Mouse (Mus musculus): ENCODE measurements around the gene Bcl2l13. TPM values are rescaled to one million over a fixed set of nuclear protein-coding genes. Genes with fewer than 3 reads are reported as not detected.

Bcl2l13 gene
- total and polyA plus RNA-seq, 3 experiments: 24.6 to 46.6 (median 25.5) TPM

DNA sequence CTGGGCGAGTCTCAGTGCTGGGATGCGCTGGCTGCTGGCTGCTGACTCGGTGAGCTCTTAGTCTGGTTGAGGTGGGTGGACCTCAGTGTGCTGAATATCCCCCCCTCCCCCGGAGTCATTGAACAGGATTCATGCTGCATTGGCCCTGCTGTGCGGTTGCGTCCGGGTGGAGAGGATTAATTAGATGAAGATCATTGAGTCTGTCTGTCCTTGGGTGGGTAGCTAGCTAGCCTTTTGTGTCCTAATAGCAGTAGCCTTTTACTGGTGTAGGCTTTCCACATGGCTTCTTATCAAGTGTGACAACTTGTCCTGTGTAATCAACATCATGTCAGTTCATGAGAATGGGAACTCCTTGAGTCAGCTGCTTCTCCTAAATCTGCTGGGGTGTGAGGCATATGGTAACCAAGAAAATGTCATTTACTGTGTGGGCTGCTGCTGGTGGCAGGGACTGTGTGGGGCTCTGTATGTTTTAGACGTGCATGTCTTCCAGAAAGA is 22.3 kb downstream of the Bcl2l13 start:
- no peak overlapping the region for H3K4me2 ChIP-seq (ENCODE audit: insufficient read depth, low read depth, poor library complexity, severe bottlenecking)
- DNase-seq (ENCODE audit: extremely low read depth): no peak
- H3K9ac ChIP-seq (ENCODE audit: insufficient read depth, low read depth): no peak overlapping the region
- no peaks in the 10 kb centered on the region for H3K9me3 ChIP-seq (replicated peaks; ENCODE audit: low read length)
- in situ Hi-C loops (cut with MboI; ENCODE audit: low pct_ligation_motif_present, low pct_unique_long_range_greater_than_20kb, low sequenced_read_pairs): no loop called here
- dilution Hi-C loops (cut with MboI; ENCODE audit: extremely low pct_ligation_motif_present, extremely low pct_unique_long_range_greater_than_20kb, low sequenced_read_pairs): no loop called here
- no peak overlapping the region for H3K27ac ChIP-seq (ENCODE audit: insufficient read depth, low read depth)
- TF ChIP-seq MAZ (IDR thresholded peaks at IDR 0.05; ENCODE audit: low read depth, low read length): no peak
- no peak for TF ChIP-seq PAX5 (IDR thresholded peaks at IDR 0.05; ENCODE audit: low read length)
- TF ChIP-seq ETS1 (conservative IDR thresholded peaks at IDR 0.05; ENCODE audit: low read depth, low read length): no peak
- TF ChIP-seq USF1 (IDR thresholded peaks at IDR 0.05; ENCODE audit: low read depth, low read length): no peak
- H3K4me3 ChIP-seq (replicated peaks in 1 of 3; ENCODE audit: low read depth in 2 of 3, low read length in 2 of 3, poor library complexity in 1 of 3): no peak overlapping the region
- H3K36me3 ChIP-seq (replicated peaks in 1 of 2; ENCODE audit: control insufficient read depth in 1 of 2, insufficient read depth in 1 of 2, low read length in 1 of 2): peaks cover 8 to 76% of the 10 kb centered on the region in 2 experiments
- H3K27me3 ChIP-seq (replicated peaks): no peaks in the 10 kb centered on the region
- peaks cover 6% of the 10 kb centered on the region; the same call in 1 of the 2 replicates for H3K79me2 ChIP-seq (replicated peaks; ENCODE audit: control insufficient read depth, extremely low read depth, insufficient read depth, poor library complexity, severe bottlenecking)
- H3K4me1 ChIP-seq (ENCODE audit: control insufficient read depth in 1 of 2, insufficient read depth in 2 of 2): peaks cover 0 to 9% of the 10 kb centered on the region in 2 experiments; a peak in 1 of 4 replicates

DNA sequence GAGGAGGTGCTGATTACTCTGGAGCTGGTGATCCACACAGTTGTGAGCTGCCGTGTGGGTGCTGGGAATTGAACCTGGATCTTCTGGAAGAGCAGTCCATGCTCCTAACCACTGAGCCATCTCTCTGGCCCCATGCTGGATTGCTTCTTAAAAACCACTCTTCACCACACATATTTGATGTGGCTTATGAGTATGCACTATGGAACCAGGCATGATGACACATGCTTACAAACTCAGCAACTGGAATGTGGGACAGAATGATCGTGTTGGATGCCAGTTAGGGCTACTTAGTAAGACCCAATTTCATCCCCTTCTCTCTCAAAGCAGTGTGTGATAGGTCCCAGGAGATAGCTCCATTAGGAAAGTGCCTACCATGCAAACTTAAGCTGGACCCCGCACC is 24.1 kb downstream of the Bcl2l13 start:
- TF ChIP-seq HCFC1 (IDR thresholded peaks at IDR 0.05; ENCODE audit: low read depth, low read length): no peak
- TF ChIP-seq NELFE (IDR thresholded peaks at IDR 0.05; ENCODE audit: low read depth, low read length): no peak
- TF ChIP-seq EP300 (IDR thresholded peaks at IDR 0.05; ENCODE audit: low read length): no peak
- TF ChIP-seq BHLHE40 (IDR thresholded peaks at IDR 0.05; ENCODE audit: low read depth, low read length): no peak
- no peak for TF ChIP-seq CHD1 (IDR thresholded peaks at IDR 0.05; ENCODE audit: low read depth, low read length)
- TF ChIP-seq KAT2A (IDR thresholded peaks at IDR 0.05; ENCODE audit: insufficient replicate concordance, low read length): no peak
- TF ChIP-seq POLR2AphosphoS2 (IDR thresholded peaks at IDR 0.05; ENCODE audit: low read depth, low read length): no peak
- TF ChIP-seq TBP (conservative IDR thresholded peaks at IDR 0.05; ENCODE audit: low read depth, low read length): no peak
- no peak for TF ChIP-seq TCF12 (IDR thresholded peaks at IDR 0.05; ENCODE audit: low read depth, low read length)
- no peak for TF ChIP-seq SMC3 (IDR thresholded peaks at IDR 0.05; ENCODE audit: low read depth, low read length)
- no peak for TF ChIP-seq JUN (IDR thresholded peaks at IDR 0.05; ENCODE audit: insufficient read depth, low read depth, low read length)
- no peak for TF ChIP-seq JUND (conservative IDR thresholded peaks at IDR 0.05; ENCODE audit: low read depth, low read length)
- TF ChIP-seq ELF1 (IDR thresholded peaks at IDR 0.05; ENCODE audit: low read depth, low read length): no peak
- no peak for TF ChIP-seq ZNF384 (IDR thresholded peaks at IDR 0.05; ENCODE audit: low read depth, low read length)
- no peak for TF ChIP-seq UBTF (IDR thresholded peaks at IDR 0.05; ENCODE audit: low read depth, low read length)
- no peak for TF ChIP-seq MEF2A (IDR thresholded peaks at IDR 0.05; ENCODE audit: borderline replicate concordance, low read depth, low read length)
- TF ChIP-seq ETS1 (conservative IDR thresholded peaks at IDR 0.05; ENCODE audit: low read depth, low read length): no peak
- TF ChIP-seq MAX (IDR thresholded peaks at IDR 0.05; ENCODE audit: low read length): no peak
- no peak for TF ChIP-seq IRF4 (IDR thresholded peaks at IDR 0.05; ENCODE audit: low read depth, low read length)
- TF ChIP-seq ZMIZ1 (IDR thresholded peaks at IDR 0.05; ENCODE audit: low read depth, low read length): no peak
- dilution Hi-C loops (cut with MboI; ENCODE audit: extremely low pct_ligation_motif_present, extremely low pct_unique_long_range_greater_than_20kb, low sequenced_read_pairs) (no loop called here), in situ Hi-C loops (cut with MboI; ENCODE audit: low pct_ligation_motif_present, low pct_unique_long_range_greater_than_20kb, low sequenced_read_pairs) (no loop called here)
- Histone ChIP-seq H3K79me2 (replicated peaks; ENCODE audit: control insufficient read depth, extremely low read depth, insufficient read depth, poor library complexity, severe bottlenecking) (peaks cover 6% of the 10 kb centered on the region; the same call in 1 of the 2 replicates), H3K9me3 (replicated peaks; ENCODE audit: low read length) (no peaks in the 10 kb centered on the region), H3K27me3 (replicated peaks) (no peaks in the 10 kb centered on the region), H3K4me1 (ENCODE audit: control insufficient read depth in 1 of 2, insufficient read depth in 2 of 2) (peaks cover 0 to 9% of the 10 kb centered on the region in 2 experiments; a peak in 1 of 4 replicates), H3K4me2 (ENCODE audit: insufficient read depth, low read depth, poor library complexity, severe bottlenecking) (no peak overlapping the region), H3K9ac (ENCODE audit: insufficient read depth, low read depth) (no peak overlapping the region), H3K36me3 (replicated peaks in 1 of 2; ENCODE audit: control insufficient read depth in 1 of 2, insufficient read depth in 1 of 2, low read length in 1 of 2) (peaks cover 3 to 82% of the 10 kb centered on the region in 2 experiments), H3K4me3 (replicated peaks in 1 of 3; ENCODE audit: low read depth in 2 of 3, low read length in 2 of 3, poor library complexity in 1 of 3) (no peak overlapping the region), H3K27ac (ENCODE audit: insufficient read depth, low read depth) (no peak overlapping the region)
- DNase-seq (ENCODE audit: extremely low read depth): no peak
